Mouse (Mus musculus) myocyte (in vitro differentiated cells): ENCODE data around the gene Dlk2.

ENCODE experiments used
- MAX ChIP-seq: IDR thresholded peaks from one replicate; pipeline ENCODE4 v1.6.1; 2011; ENCODE audit warnings: low read depth, mild to moderate bottlenecking, control low read depth
- POLR2A ChIP-seq: IDR thresholded peaks from one replicate; pipeline ENCODE4 v1.6.1; 2011; ENCODE audit warnings: low read depth, mild to moderate bottlenecking, control low read depth, moderate library complexity; ENCODE audit not compliant: insufficient read length
- POLR2AphosphoS2 ChIP-seq: IDR thresholded peaks from one replicate; pipeline ENCODE4 v1.6.1; 2011; ENCODE audit warnings: low read depth, control low read depth; ENCODE audit not compliant: insufficient read length
- TCF12 ChIP-seq: IDR thresholded peaks from one replicate; pipeline ENCODE4 v1.6.1; 2011; ENCODE audit warnings: mild to moderate bottlenecking, control low read depth; ENCODE audit not compliant: poor library complexity, insufficient read depth, severe bottlenecking
- USF1 ChIP-seq: IDR thresholded peaks from one replicate; pipeline ENCODE4 v1.6.1; 2011; ENCODE audit warnings: low read depth, mild to moderate bottlenecking, control low read depth, moderate library complexity

GRCm38 (mm10) chr17:46248189-46248522 lies 49.1 kb upstream of the Dlk2 start:
- TF ChIP-seq POLR2AphosphoS2: no peak
- no peak for TF ChIP-seq POLR2A
- TF ChIP-seq MAX: no peak
- TF ChIP-seq USF1: no peak
- TF ChIP-seq TCF12: no peak
